Mouse (Mus musculus): ENCODE measurements around the gene Pkd1.

Gene Pkd1

GRCm38 (mm10) chr17:24604557-24604956, 54.9 kb downstream of the Pkd1 start:
- no peak for DNase-seq (ENCODE audit: low spot score)

GRCm38 (mm10) chr17:24608370-24608769, 58.7 kb downstream of the Pkd1 start:
- no peak for DNase-seq (ENCODE audit: low spot score)

- DNase-seq (ENCODE audit: low spot score), result no peak
Measured at GRCm38 (mm10) chr17:24608874-24609273, 59.2 kb downstream of the Pkd1 start.

- no peak for DNase-seq (ENCODE audit: low spot score)
Measured at GRCm38 (mm10) chr17:24610711-24611110, 61.1 kb downstream of the Pkd1 start.

- no peak for DNase-seq (ENCODE audit: low spot score)
Measured at GRCm38 (mm10) chr17:24617561-24618194, 68.0 kb downstream of the Pkd1 start.

- no peak for DNase-seq (ENCODE audit: low spot score)
Measured at GRCm38 (mm10) chr17:24625472-24625871, 75.8 kb downstream of the Pkd1 start.

GRCm38 (mm10) chr17:24628646-24629045, 79.0 kb downstream of the Pkd1 start:
- DNase-seq (ENCODE audit: low spot score), result no peak

- DNase-seq (ENCODE audit: low spot score), result no peak
Measured at GRCm38 (mm10) chr17:24630072-24630471, 80.4 kb downstream of the Pkd1 start.

- peak; percentile 88 for DNase-seq (ENCODE audit: low spot score)
Measured at GRCm38 (mm10) chr17:24632167-24632812, 82.7 kb downstream of the Pkd1 start, which contains the start of the genes Tsc2 and Nthl1. Tsc2 (minus strand) TSS chr17:24632630. Nthl1 (plus strand) TSS chr17:24632680.

- DNase-seq (ENCODE audit: low spot score), result no peak
Measured at GRCm38 (mm10) chr17:24632813-24633449, 83.3 kb downstream of the Pkd1 start.

GRCm38 (mm10) chr17:24633831-24634230, 84.2 kb downstream of the Pkd1 start:
- DNase-seq (ENCODE audit: low spot score), result no peak

GRCm38 (mm10) chr17:24635024-24635423, 85.4 kb downstream of the Pkd1 start:
- DNase-seq (ENCODE audit: low spot score), result no peak

- DNase-seq (ENCODE audit: low spot score), result no peak
Measured at GRCm38 (mm10) chr17:24635694-24636093, 86.1 kb downstream of the Pkd1 start.

GRCm38 (mm10) chr17:24636781-24637481, 87.3 kb downstream of the Pkd1 start:
- no peak for DNase-seq (ENCODE audit: low spot score)

GRCm38 (mm10) chr17:24638214-24638613, 88.6 kb downstream of the Pkd1 start:
- DNase-seq (ENCODE audit: low spot score), result no peak

- DNase-seq (ENCODE audit: low spot score), result no peak
Measured at GRCm38 (mm10) chr17:24638840-24639239, 89.2 kb downstream of the Pkd1 start.

- DNase-seq (ENCODE audit: low spot score), result no peak
Measured at GRCm38 (mm10) chr17:24639571-24639988, 89.9 kb downstream of the Pkd1 start.

- no peak for DNase-seq (ENCODE audit: low spot score)
Measured at GRCm38 (mm10) chr17:24640119-24640518, 90.5 kb downstream of the Pkd1 start.

- DNase-seq (ENCODE audit: low spot score), result no peak
Measured at GRCm38 (mm10) chr17:24640581-24640980, 90.9 kb downstream of the Pkd1 start.

GRCm38 (mm10) chr17:24641944-24642343, 92.3 kb downstream of the Pkd1 start:
- no peak for DNase-seq (ENCODE audit: low spot score)

GRCm38 (mm10) chr17:24642791-24643343, 93.2 kb downstream of the Pkd1 start:
- DNase-seq (ENCODE audit: low spot score), result no peak

- peak; percentile 52 for DNase-seq (ENCODE audit: low spot score)
Measured at GRCm38 (mm10) chr17:24644030-24644715, 94.5 kb downstream of the Pkd1 start.
